Mouse (Mus musculus) stomach, embryonic 16.5 days (tissue): Measurements from ENCODE around the gene Gm44502. TPM values are rescaled to one million over a fixed set of nuclear protein-coding genes. Genes with fewer than 3 reads are reported as not detected.

ENCODE experiments used
- ATAC-seq: fragments of 200-750 bp; cut with Nextera tagmentation; 2 replicates; pipeline ENCODE4 v1.8.0; 2017; ENCODE audit warnings: moderate number of reproducible peaks, moderate TSS enrichment; ENCODE audit not compliant: insufficient read depth, low FRiP score
- H3K27ac ChIP-seq: fragments of 300-500 bp; sonication (generic); 2 replicates; pipeline ENCODE4 v1.5.1; 2014; ENCODE audit warnings: low read length
- H3K27me3 ChIP-seq: fragments of 300-500 bp; sonication (generic); 2 replicates; pipeline ENCODE4 v1.6.1; 2014; ENCODE audit warnings: low read length, control low read depth, mixed read lengths; ENCODE audit not compliant: control insufficient read depth, insufficient read depth
- H3K36me3 ChIP-seq: fragments of 300-500 bp; sonication (generic); 2 replicates; pipeline ENCODE4 v1.6.1; 2014; ENCODE audit warnings: low read length; ENCODE audit not compliant: control insufficient read depth, insufficient read depth
- H3K4me1 ChIP-seq: fragments of 300-500 bp; sonication (generic); 2 replicates; pipeline ENCODE4 v1.6.1; 2014; ENCODE audit warnings: low read length, control low read depth, mixed read lengths; ENCODE audit not compliant: control insufficient read depth, insufficient read depth
- H3K4me2 ChIP-seq: fragments of 300-500 bp; sonication (generic); 2 replicates; pipeline ENCODE4 v1.6.1; 2014; ENCODE audit warnings: low read depth, low read length, mixed read lengths
- H3K4me3 ChIP-seq: fragments of 300-500 bp; sonication (generic); replicated peaks from 2 replicates; pipeline ENCODE4 v1.5.1; 2014; ENCODE audit warnings: mild to moderate bottlenecking, low read length
- H3K9ac ChIP-seq: fragments of 300-500 bp; sonication (generic); 2 replicates; pipeline ENCODE4 v1.6.1; 2014; ENCODE audit warnings: low read length
- H3K9me3 ChIP-seq: fragments of 300-500 bp; sonication (generic); replicated peaks from 2 replicates; pipeline ENCODE4 v1.6.1; 2016; ENCODE audit warnings: low read length, control low read depth; ENCODE audit not compliant: control insufficient read depth
- WGBS: fragments of 180-500 bp; shearing (Covaris S2); extraction: QIAGEN DNeasy Blood & Tissue Kit; methylation state at CpG from one replicate; pipeline ENCODE4 v1.1.7; 2014; 5-methylcytosine and 5-hydroxymethylcytosine counted together
- polyA plus RNA-seq: library from polyadenylated mRNA; unstranded; fragments of >200 nt; fragmentation: Nextera tagmentation; extraction: Ambion mirVana; gene quantifications from 2 replicates; pipeline ENCODE4 v1.2.1, GENCODE M21; 2015

Gene Gm44502
- polyA plus RNA-seq = not detected in 2 replicates

- no peaks in the 10 kb centered on the region for H3K27me3 ChIP-seq
- peak; percentile 95 for ATAC-seq
Observed at GRCm38 (mm10) chr15:89429352-89430221, at the start of gene Gm44502, which contains the start of the genes C730034F03Rik and Chkb. Gene Gm44502 (minus strand): TSS chr15:89429696. Gene C730034F03Rik (plus strand): TSS chr15:89429589. Gene Chkb (minus strand): TSS chr15:89429908.

GRCm38 (mm10) chr15:89478622-89479021 lies 49.1 kb upstream of the Gm44502 start:
- Histone ChIP-seq H3K9me3 (no peaks in the 10 kb centered on the region), H3K9ac (no peak overlapping the region), H3K36me3 (no peaks in the 10 kb centered on the region), H3K27ac (no peak overlapping the region), H3K4me3 (no peak overlapping the region), H3K4me2 (no peak overlapping the region), H3K4me1 (peaks cover 17% of the 10 kb centered on the region), H3K27me3 (no peaks in the 10 kb centered on the region)
- 77% methylated on average over 3 of the region's 3 CpGs for WGBS
- ATAC-seq = no peak

More at GRCm38 (mm10) chr15:89429352-89430221, at the start of gene Gm44502, which contains the start of the genes C730034F03Rik and Chkb:
- Histone ChIP-seq H3K9me3 (no peaks in the 10 kb centered on the region), H3K4me2 (peak within 1 kb of the TSS; percentile 70), H3K9ac (peak within 1 kb of the TSS; percentile 82), H3K36me3 (0 out of 2 replicates have a peak, but pooled peaks cover 5% of the 10 kb centered on the region), H3K4me3 (peak within 1 kb of the TSS; percentile 92), H3K27ac (peak within 1 kb of the TSS; percentile 97), H3K4me1 (peaks cover 7% of the 10 kb centered on the region; the same call in 1 of the 2 replicates)
- under 1% methylated on average over 70 of the region's 70 CpGs for WGBS

GRCm38 (mm10) chr15:89477806-89478205 lies 48.3 kb upstream of the Gm44502 start:
- no peaks in the 10 kb centered on the region for H3K27me3 ChIP-seq
- ATAC-seq = no peak
- no peaks in the 10 kb centered on the region for H3K9me3 ChIP-seq
- H3K4me2 ChIP-seq = no peak overlapping the region
- H3K36me3 ChIP-seq = no peaks in the 10 kb centered on the region
- H3K4me3 ChIP-seq = no peak overlapping the region
- WGBS = 57% methylated on average over 8 of the region's 8 CpGs
- no peak overlapping the region for H3K27ac ChIP-seq
- H3K9ac ChIP-seq = no peak overlapping the region; the same call in 1 of the 2 replicates
- peaks cover 17% of the 10 kb centered on the region for H3K4me1 ChIP-seq

- peak within 1 kb of the TSS; percentile 86 for H3K9ac ChIP-seq
- H3K27me3 ChIP-seq = no peaks in the 10 kb centered on the region
- peak within 1 kb of the TSS; percentile 88 for H3K27ac ChIP-seq
- 27% methylated on average over 9 of the region's 9 CpGs for WGBS
- H3K4me3 ChIP-seq = peak within 1 kb of the TSS; percentile 65
- H3K36me3 ChIP-seq = no peaks in the 10 kb centered on the region
- no peaks in the 10 kb centered on the region for H3K9me3 ChIP-seq
- peaks cover 17% of the 10 kb centered on the region for H3K4me1 ChIP-seq
- ATAC-seq = no peak
- H3K4me2 ChIP-seq = peak within 1 kb of the TSS; percentile 99
Observed at GRCm38 (mm10) chr15:89477091-89477491, 47.6 kb upstream of the Gm44502 start, which contains the start of gene Arsa. Gene Arsa (minus strand): TSS chr15:89477425.

- no peaks in the 10 kb centered on the region for H3K9me3 ChIP-seq
- no peaks in the 10 kb centered on the region for H3K36me3 ChIP-seq
- H3K4me3 ChIP-seq = peak overlapping the region; percentile 65
- H3K4me1 ChIP-seq = peaks cover 17% of the 10 kb centered on the region
- H3K4me2 ChIP-seq = peak overlapping the region; percentile 99
- no peak; the same call in 1 of the 2 replicates for ATAC-seq
- peak overlapping the region; percentile 86 for H3K9ac ChIP-seq
- WGBS = 4% methylated on average over 5 of the region's 5 CpGs
- peak overlapping the region; percentile 88 for H3K27ac ChIP-seq
- no peaks in the 10 kb centered on the region for H3K27me3 ChIP-seq
Observed at GRCm38 (mm10) chr15:89476475-89476815, 46.9 kb upstream of the Gm44502 start.

- peak; percentile 97 for ATAC-seq
- H3K4me1 ChIP-seq = peaks cover 17% of the 10 kb centered on the region
- H3K9me3 ChIP-seq = no peaks in the 10 kb centered on the region
- H3K9ac ChIP-seq = peak overlapping the region; percentile 86
- H3K27me3 ChIP-seq = no peaks in the 10 kb centered on the region
- H3K4me2 ChIP-seq = peak overlapping the region; percentile 99
- peak overlapping the region; percentile 65 for H3K4me3 ChIP-seq
- H3K27ac ChIP-seq = peak overlapping the region; percentile 88
- no peaks in the 10 kb centered on the region for H3K36me3 ChIP-seq
- 9% methylated on average over 44 of the region's 44 CpGs for WGBS
Observed at GRCm38 (mm10) chr15:89475611-89476474, 46.3 kb upstream of the Gm44502 start.

GRCm38 (mm10) chr15:89475293-89475600 lies 45.8 kb upstream of the Gm44502 start:
- Histone ChIP-seq H3K9me3 (no peaks in the 10 kb centered on the region), H3K27ac (no peak overlapping the region), H3K36me3 (no peaks in the 10 kb centered on the region), H3K9ac (peak overlapping the region; percentile 86; the same call in 1 of the 2 replicates), H3K27me3 (no peaks in the 10 kb centered on the region), H3K4me1 (peaks cover 17% of the 10 kb centered on the region), H3K4me3 (peak overlapping the region; percentile 65), H3K4me2 (peak overlapping the region; percentile 99)
- WGBS = 89% methylated on average over 7 of the region's 7 CpGs
- ATAC-seq = no peak

GRCm38 (mm10) chr15:89474596-89475292 lies 45.2 kb upstream of the Gm44502 start:
- Histone ChIP-seq H3K9me3 (no peaks in the 10 kb centered on the region), H3K27ac (no peak overlapping the region), H3K27me3 (no peaks in the 10 kb centered on the region), H3K4me3 (no peak overlapping the region), H3K4me2 (peak overlapping the region; percentile 99; the same call in 1 of the 2 replicates), H3K4me1 (peaks cover 17% of the 10 kb centered on the region), H3K36me3 (no peaks in the 10 kb centered on the region), H3K9ac (no peak overlapping the region)
- ATAC-seq = no peak
- WGBS = 89% methylated on average over 19 of the region's 19 CpGs
